Mouse (Mus musculus): ENCODE results near the gene Bcl9l.

Bcl9l gene

GRCm38 (mm10) chr9:44498421-44499355 is 16.1 kb downstream of the Bcl9l start:
- no peak for DNase-seq

- no peak for DNase-seq
These were observed 16.9 kb downstream of the Bcl9l start for GRCm38 (mm10) chr9:44499356-44500162.

GRCm38 (mm10) chr9:44500163-44500533 is 17.5 kb downstream of the Bcl9l start:
- no peak for DNase-seq

- no peak for DNase-seq
These were observed 18.1 kb downstream of the Bcl9l start for GRCm38 (mm10) chr9:44500638-44501175.

- peak; percentile 48 for DNase-seq
These were observed 18.7 kb downstream of the Bcl9l start for GRCm38 (mm10) chr9:44501206-44501879.

GRCm38 (mm10) chr9:44502006-44502405 is 19.4 kb downstream of the Bcl9l start:
- peak; percentile 94 for DNase-seq

- DNase-seq = peak; percentile 58
These were observed 22.5 kb downstream of the Bcl9l start for GRCm38 (mm10) chr9:44504893-44505823.

GRCm38 (mm10) chr9:44505824-44506467 is 23.3 kb downstream of the Bcl9l start:
- peak; percentile 62 for DNase-seq

GRCm38 (mm10) chr9:44506566-44506965 is 23.9 kb downstream of the Bcl9l start:
- DNase-seq = peak; percentile 38

- DNase-seq = no peak
These were observed 24.7 kb downstream of the Bcl9l start for GRCm38 (mm10) chr9:44507345-44507744.

GRCm38 (mm10) chr9:44508124-44508619 is 25.5 kb downstream of the Bcl9l start:
- DNase-seq = peak; percentile 41

GRCm38 (mm10) chr9:44508721-44509486 is 26.3 kb downstream of the Bcl9l start:
- peak; percentile 57 for DNase-seq

GRCm38 (mm10) chr9:44509487-44510354 is 27.1 kb downstream of the Bcl9l start:
- peak; percentile 95 for DNase-seq

- DNase-seq = no peak
These were observed 27.8 kb downstream of the Bcl9l start for GRCm38 (mm10) chr9:44510355-44510871.

- DNase-seq = peak; percentile 77
These were observed 28.4 kb downstream of the Bcl9l start for GRCm38 (mm10) chr9:44510872-44511601.

- DNase-seq = peak; percentile 45
These were observed 29.5 kb downstream of the Bcl9l start for GRCm38 (mm10) chr9:44511935-44512716.

- DNase-seq = no peak
These were observed 30.0 kb downstream of the Bcl9l start for GRCm38 (mm10) chr9:44512717-44513003.

- DNase-seq = peak; percentile 20
These were observed 30.5 kb downstream of the Bcl9l start for GRCm38 (mm10) chr9:44513121-44513520.
